Mouse (Mus musculus) spleen, adult 2 months (tissue): Measurements from ENCODE around the gene Erp27.

ENCODE experiments used
- CTCF ChIP-seq: fragments of 200-500 bp; IDR thresholded peaks from 2 replicates; pipeline ENCODE4 v1.5.1; 2011; ENCODE audit warnings: mild to moderate bottlenecking, inconsistent platforms; ENCODE audit not compliant: insufficient read depth, insufficient read length, insufficient replicate concordance; ENCODE audit errors: extremely low read depth
- POLR2A ChIP-seq: fragments of 200-500 bp; IDR thresholded peaks from 2 replicates; pipeline ENCODE4 v1.6.1; 2011; ENCODE audit warnings: low read depth, low read length, inconsistent platforms

- no peak for TF ChIP-seq CTCF
- TF ChIP-seq POLR2A = no peak
Observed at GRCm38 (mm10) chr6:136955240-136955639, 33.3 kb upstream of the Erp27 start.
